Mouse (Mus musculus): Measurements from ENCODE around the gene Kptn.

Gene Kptn

DNA sequence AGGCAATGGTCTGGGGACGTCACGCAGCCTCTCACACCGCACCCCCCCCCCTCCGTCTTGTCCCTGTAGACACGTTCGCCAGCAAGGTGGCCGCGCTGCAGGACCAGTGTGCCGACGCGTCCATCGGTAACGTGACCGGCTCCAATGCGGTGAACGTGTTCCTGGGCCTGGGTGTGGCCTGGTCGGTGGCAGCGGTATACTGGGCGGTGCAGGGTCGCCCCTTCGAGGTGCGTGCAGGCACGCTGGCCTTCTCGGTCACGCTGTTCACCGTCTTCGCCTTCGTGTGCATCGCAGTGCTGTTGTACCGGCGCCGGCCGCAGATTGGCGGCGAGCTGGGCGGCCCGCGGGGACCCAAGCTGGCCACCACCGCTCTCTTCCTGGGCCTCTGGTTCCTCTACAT is 39.0 kb downstream of the Kptn start:
- DNase-seq (ENCODE audit: low read depth in 1 of 2, low spot score in 2 of 2) = no peak

DNA sequence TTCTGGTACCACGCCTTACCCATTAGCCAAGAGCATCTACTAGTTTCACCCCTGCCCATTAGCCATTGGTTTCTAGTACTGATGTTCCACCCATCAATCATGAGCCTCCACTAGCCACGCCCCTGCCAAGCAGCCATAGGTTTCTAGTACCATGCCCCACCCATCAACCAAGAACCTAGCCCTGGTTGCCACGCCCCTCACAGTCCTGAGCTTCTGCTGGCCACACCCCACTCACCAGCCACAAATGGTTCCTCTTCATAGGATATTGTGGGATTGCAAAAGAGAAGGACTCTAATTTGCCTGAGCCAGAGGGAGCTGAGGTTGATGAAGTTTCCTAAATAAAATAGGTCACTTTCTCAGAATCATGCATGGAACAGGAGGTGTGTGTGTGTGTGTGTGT is 41.0 kb downstream of the Kptn start:
- peak in 1 of 2 experiments; percentile 56 for DNase-seq (ENCODE audit: low read depth in 1 of 2, low spot score in 2 of 2)

DNA sequence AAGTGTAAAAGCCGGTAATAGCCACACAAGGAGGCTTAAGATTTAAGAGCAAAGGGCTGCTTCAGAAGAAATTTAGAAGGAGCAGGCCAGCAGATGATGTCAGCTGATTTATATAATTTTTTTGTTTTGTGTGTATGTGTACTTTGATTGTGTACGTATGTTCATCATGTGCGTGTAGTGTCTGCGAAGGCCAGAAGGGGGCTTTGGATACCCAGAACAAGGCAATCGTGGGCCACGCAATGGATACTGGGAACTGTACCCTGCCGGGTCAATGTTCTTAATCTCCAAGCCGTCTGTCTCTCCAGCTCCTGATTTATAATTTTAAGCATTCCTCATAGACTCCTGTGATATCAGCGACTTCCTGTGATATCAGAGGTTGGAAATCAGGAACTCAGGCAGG is 41.6 kb downstream of the Kptn start:
- DNase-seq (ENCODE audit: low read depth in 1 of 2, low spot score in 2 of 2) = no peak

DNA sequence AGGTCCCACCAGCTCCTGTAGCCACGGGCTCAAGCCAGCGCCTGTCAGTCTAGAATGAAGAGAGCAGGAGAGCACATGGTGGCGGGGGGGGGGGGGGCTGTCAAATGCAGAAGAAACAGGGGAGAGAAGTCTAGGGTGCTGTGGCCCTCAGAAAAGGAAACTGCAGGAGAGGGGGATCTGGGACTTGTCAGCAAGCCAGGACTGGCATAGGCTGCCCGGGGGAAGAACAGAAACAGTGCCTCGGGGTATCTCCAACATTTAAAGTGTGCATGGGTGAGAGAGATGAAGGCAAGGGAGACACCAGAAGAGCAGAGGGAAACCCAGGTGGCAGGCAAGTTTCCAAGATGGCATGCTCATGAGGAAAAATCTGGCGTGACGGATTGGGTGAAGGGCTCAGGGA is 42.3 kb downstream of the Kptn start:
- no peak for DNase-seq (ENCODE audit: low read depth in 1 of 2, low spot score in 2 of 2)

DNA sequence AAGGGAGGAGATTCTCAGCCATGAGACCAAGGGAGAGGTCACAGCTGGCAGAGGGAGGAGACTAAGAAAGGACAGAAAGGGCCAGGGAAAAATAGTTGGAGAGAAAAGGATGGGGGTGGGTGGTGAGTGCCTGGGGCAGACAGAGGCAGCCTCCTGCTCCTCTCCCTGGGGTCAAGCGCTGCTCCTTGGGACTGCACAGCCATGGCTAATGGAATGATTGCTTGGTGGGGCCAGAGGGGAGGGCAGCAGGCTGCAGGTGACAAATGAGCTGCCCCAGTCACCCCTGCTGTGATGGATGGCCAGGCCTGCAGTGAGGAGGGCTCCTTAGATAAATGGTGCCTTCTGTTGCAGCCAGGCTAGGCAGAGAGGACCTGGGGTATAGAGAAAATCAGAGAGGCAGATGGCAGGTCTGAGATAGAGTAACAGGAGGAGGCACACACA is 52.5 kb downstream of the Kptn start:
- DNase-seq (ENCODE audit: low read depth in 1 of 2, low spot score in 2 of 2) = no peak

DNA sequence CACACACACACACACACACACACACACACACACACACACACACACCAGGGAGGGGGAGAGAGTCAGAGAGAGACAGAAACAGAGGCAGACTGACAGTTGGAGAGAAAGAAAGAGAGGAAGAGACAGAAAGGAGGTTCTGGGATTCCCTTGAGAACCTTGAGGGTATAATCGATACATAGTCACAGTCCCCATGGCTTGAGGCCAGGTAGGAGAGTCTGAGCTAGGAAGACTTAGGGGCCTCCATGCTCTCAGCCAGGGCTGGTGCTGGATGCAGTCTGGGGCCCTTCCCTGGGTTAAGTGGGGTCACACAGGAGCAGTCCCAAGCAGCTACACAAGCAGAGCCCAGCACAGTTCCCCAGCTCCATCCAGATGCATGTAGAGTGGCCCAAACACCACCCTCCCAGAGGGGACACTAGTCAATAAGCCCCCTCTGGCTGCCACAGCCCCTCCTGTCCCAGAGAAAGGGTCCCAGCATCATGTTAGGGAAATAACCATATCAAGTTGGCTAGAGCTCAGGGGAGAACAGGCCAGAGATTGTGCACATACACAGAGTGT is 53.0 kb downstream of the Kptn start:
- no peak for DNase-seq (ENCODE audit: low read depth in 1 of 2, low spot score in 2 of 2)

DNA sequence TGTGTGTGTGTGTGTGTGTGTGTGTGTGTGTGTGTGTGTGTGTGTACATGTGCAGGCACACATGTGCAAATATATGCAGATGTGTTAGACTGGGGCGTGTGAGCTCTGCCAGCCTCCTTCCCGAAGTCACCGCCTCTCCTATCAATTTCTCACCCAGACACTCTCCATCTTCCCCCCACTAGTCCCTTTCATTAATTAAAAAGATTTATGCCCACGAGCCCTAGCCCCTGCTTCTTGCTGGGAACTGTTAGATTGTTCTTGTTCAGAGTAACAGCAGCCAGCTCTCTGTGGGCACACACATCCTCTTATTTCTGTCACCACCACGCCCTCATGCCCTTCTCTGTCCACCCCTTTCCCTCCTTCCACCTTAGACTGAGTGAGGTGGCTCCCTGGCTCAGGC is 53.5 kb downstream of the Kptn start:
- no peak for DNase-seq (ENCODE audit: low read depth in 1 of 2, low spot score in 2 of 2)

DNA sequence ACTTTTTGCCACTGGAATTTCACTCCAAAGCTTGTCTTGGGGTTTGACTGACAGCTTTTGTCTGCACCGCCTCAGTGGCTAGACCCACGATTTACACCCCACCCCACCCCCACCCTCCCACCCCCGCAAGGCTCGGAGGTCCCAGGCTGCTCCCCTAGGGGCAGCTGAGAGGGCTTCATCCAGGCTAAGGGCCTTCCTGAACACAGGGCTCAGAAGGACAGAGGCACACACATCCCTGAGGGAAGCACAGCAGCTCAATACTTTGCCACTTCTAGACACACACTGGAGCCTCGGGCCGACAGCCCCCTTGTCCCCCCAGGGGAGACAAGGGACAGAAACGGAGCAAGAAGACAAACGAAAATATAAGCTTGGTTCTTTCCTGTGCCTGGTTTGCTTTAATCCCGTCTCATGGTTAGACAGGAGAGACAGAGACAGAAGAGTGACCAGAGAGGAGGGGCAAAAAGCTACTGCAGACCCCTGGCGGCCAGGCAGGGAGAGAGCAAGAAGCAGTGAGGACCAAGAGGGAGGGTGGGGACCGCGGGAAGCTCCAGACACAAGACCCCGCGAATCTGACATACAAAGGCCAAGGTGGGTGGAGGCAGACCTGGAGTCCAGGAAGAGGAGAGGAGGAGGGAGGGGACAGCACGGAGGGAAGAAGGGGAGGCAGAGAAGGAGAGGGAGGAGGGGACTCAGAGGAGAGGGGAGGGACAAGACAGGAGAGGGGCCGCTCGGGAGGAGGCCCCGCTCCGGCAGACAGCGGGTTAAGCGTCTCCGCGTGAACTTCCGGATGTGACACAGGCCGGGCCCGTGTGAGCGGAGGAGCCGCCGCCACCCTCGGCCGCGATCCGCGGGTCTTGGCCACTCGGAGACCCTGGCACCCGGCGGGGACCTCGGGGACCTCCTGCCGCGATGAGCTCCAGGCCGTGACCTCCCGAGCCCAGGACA is 55.2 kb downstream of the Kptn start, which contains the start of gene Meis3:
Gene Meis3 (plus strand): TSS at position 494 of the 945 bp plus-strand sequence.
- no peak for DNase-seq (ENCODE audit: low read depth in 1 of 2, low spot score in 2 of 2)

DNA sequence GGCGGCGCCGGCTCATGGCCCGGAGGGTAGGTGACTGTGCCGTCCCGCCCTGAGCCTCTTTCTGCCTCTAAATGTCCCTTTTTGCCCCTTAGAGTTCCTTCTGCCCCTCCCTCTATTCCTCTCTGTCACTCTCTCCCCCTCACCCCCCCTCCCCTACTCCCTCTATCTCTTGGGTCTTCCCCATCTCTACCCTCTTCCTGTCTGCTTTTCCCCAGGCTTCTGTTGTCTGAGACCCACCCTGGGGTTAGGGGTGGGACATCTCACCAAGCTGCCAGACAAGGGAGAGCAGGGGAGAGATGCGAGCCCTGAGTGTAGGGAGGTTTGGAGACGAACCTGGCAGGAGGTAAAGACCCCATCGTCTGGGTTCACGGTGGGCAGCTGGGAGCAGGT is 55.8 kb downstream of the Kptn start:
- no peak for DNase-seq (ENCODE audit: low read depth in 1 of 2, low spot score in 2 of 2)

Data from monocyte, adult 2 months (primary cell).